Mouse (Mus musculus) heart, adult 9 months (tissue): ENCODE results near the gene Srsf2.
A peak's percentile ranks its signal among the peaks of the same experiment; 100 is the strongest.
"Not testable (repeated sequence)": the region's sequence is repeated elsewhere in the genome, so short reads cannot be mapped to it uniquely, and the experiment has no call there.

Source experiments
- DNase-seq, 2 experiments: peaks; one replicate each; pipeline ENCODE4 v3.0.0; 2022; ENCODE audit warnings: low spot score in 2 of 2

The Srsf2 gene

GRCm38 (mm10) chr11:116853512-116853928 is 626 bp upstream of the Srsf2 start:
- DNase-seq, result peak; percentile 96 to 98

GRCm38 (mm10) chr11:116852291-116852890 is 503 bp downstream of the Srsf2 start, which contains the start of gene Mfsd11:
Gene Mfsd11, plus strand, starts transcription at chr11:116852440.
- DNase-seq, result peak; percentile 78 to 79

GRCm38 (mm10) chr11:116851576-116852290 is 1.2 kb downstream of the Srsf2 start:
- DNase-seq, result no peak

- no peak for DNase-seq
Observed at GRCm38 (mm10) chr11:116850833-116851477, 1.9 kb downstream of the Srsf2 start.

GRCm38 (mm10) chr11:116850085-116850484 is 2.8 kb downstream of the Srsf2 start:
- DNase-seq, result no peak

- DNase-seq, result no peak
Observed at GRCm38 (mm10) chr11:116849587-116849986, 3.3 kb downstream of the Srsf2 start.

- not testable (repeated sequence) for DNase-seq
Observed at GRCm38 (mm10) chr11:116848877-116849178, 4.1 kb downstream of the Srsf2 start.

- DNase-seq, result no peak
Observed at GRCm38 (mm10) chr11:116848086-116848876, 4.6 kb downstream of the Srsf2 start.

GRCm38 (mm10) chr11:116847187-116848085 is 5.5 kb downstream of the Srsf2 start:
- no peak for DNase-seq

GRCm38 (mm10) chr11:116846593-116847181 is 6.2 kb downstream of the Srsf2 start:
- DNase-seq, result no peak

GRCm38 (mm10) chr11:116843261-116844233 is 9.3 kb downstream of the Srsf2 start, which contains the start of the genes Mettl23 and Jmjd6:
Gene Mettl23, plus strand, starts transcription at chr11:116843278.
Gene Jmjd6, minus strand, starts transcription at chr11:116843449.
- DNase-seq, result peak; percentile 97 to 98

- DNase-seq, result peak; percentile 63 to 67
Observed at GRCm38 (mm10) chr11:116842531-116843260, 10.2 kb downstream of the Srsf2 start.

- no peak for DNase-seq
Observed at GRCm38 (mm10) chr11:116840748-116841147, 12.1 kb downstream of the Srsf2 start.

- DNase-seq, result no peak
Observed at GRCm38 (mm10) chr11:116839601-116840000, 13.3 kb downstream of the Srsf2 start.

- no peak for DNase-seq
Observed at GRCm38 (mm10) chr11:116838936-116839335, 14.0 kb downstream of the Srsf2 start.

- DNase-seq, result no peak
Observed at GRCm38 (mm10) chr11:116837441-116837840, 15.5 kb downstream of the Srsf2 start.

GRCm38 (mm10) chr11:116836283-116836682 is 16.6 kb downstream of the Srsf2 start:
- no peak for DNase-seq

- DNase-seq, result no peak
Observed at GRCm38 (mm10) chr11:116834954-116835353, 17.9 kb downstream of the Srsf2 start.
